ENCODE assay signal across 10 mouse cellular contexts in the genomic region with DNA sequence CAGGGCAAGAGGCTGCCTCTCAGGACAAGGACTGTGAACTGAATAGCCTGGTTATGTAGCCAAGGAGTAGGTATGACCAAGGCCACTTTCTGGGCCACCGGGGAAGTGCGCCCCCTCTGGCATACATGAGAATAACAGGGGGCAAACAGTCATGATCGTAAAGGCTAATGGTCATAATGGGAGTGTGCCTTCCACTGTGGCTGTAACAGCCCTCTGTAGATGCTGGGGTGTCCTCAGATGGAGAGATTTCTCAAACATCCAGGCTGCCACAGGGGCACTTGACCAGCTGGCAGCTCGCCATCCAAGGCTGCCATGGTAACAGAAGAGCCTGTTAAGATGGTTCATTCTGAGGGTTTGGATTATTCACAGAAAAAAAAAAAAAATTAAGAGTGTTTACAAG.
A peak's percentile ranks its signal among the peaks of the same experiment; 100 is the strongest.
DNase-seq lines count a peak whose midpoint lies in the region; ATAC-seq and TF ChIP-seq lines count a peak whose summit lies in the region.
"Had no signal": no experiment of that assay in that cellular context is flagged by ENCODE, and none has a peak within 500 bp of the region (broad histone marks: within the 10 kb centered on the region; RNA-seq: fewer than 3 reads in every experiment).

No protein-coding gene starts in this region.

- no peaks in the 10 kb centered on the region for H3K27me3 ChIP-seq in embryonic facial prominence, embryonic 10.5 days (replicated peaks; ENCODE audit: low read depth, poor library complexity, severe bottlenecking)
- H3K27me3 ChIP-seq in forebrain, embryonic 15.5 days = peaks cover 73% of the 10 kb centered on the region
- H3K27me3 ChIP-seq: heart, embryonic 13.5 days; limb, embryonic 12.5 days had no signal

- no peak overlapping the region for H3K9ac ChIP-seq in ES-E14 (ENCODE audit: insufficient read depth, low read depth, low read length, poor library complexity, severe bottlenecking)
- H3K9ac ChIP-seq in forebrain, embryonic 15.5 days (replicated peaks) = no peak overlapping the region
- H3K9ac ChIP-seq: heart, embryonic 13.5 days; limb, embryonic 12.5 days had no signal

- no peak for ATAC-seq in forebrain, embryonic 15.5 days (replicated peaks)

- H3K9me3 ChIP-seq in ES-E14 (ENCODE audit: control insufficient read depth, insufficient read depth, low read depth, low read length) = no peaks in the 10 kb centered on the region
- H3K9me3 ChIP-seq in embryonic facial prominence, embryonic 10.5 days = peaks cover 6% of the 10 kb centered on the region; the same call in 1 of the 2 replicates
- no peaks in the 10 kb centered on the region for H3K9me3 ChIP-seq in forebrain, embryonic 15.5 days
- H3K9me3 ChIP-seq: heart, embryonic 13.5 days; limb, embryonic 12.5 days had no signal

- in situ Hi-C loops in ES-E14 (cut with MboI; ENCODE audit: low sequenced_read_pairs in 2 of 2, unreplicated experiment in 2 of 2) = no loop called here

- WGBS in embryonic facial prominence, embryonic 10.5 days = 73% methylated on average over 4 of the region's 4 CpGs
- 70% methylated on average over 4 of the region's 4 CpGs for WGBS in forebrain, embryonic 15.5 days

- H3K4me3 ChIP-seq in ES-E14 (ENCODE audit: insufficient read depth in 1 of 2, low read depth in 1 of 2, low read length in 2 of 2, poor library complexity in 1 of 2, severe bottlenecking in 1 of 2) = no peak overlapping the region
- H3K4me3 ChIP-seq in embryonic facial prominence, embryonic 10.5 days = no peak overlapping the region
- no peak overlapping the region for H3K4me3 ChIP-seq in forebrain, embryonic 15.5 days
- H3K4me3 ChIP-seq: heart, embryonic 13.5 days; limb, embryonic 12.5 days had no signal

- no peaks in the 10 kb centered on the region for H3K4me1 ChIP-seq in ES-E14 (ENCODE audit: control insufficient read depth in 2 of 2, insufficient read depth in 2 of 2, low read length in 2 of 2, poor library complexity in 1 of 2)
- H3K4me1 ChIP-seq in embryonic facial prominence, embryonic 10.5 days = peaks cover 5% of the 10 kb centered on the region
- peaks cover 35% of the 10 kb centered on the region for H3K4me1 ChIP-seq in forebrain, embryonic 15.5 days
- H3K4me1 ChIP-seq: heart, embryonic 13.5 days had no signal

- H3K36me3 ChIP-seq in ES-E14 (ENCODE audit: control insufficient read depth, insufficient read depth, low read length, poor library complexity, severe bottlenecking) = peaks cover 10% of the 10 kb centered on the region; the same call in 1 of the 2 replicates
- H3K36me3 ChIP-seq in embryonic facial prominence, embryonic 10.5 days (replicated peaks) = peaks cover 71% of the 10 kb centered on the region
- H3K36me3 ChIP-seq in forebrain, embryonic 15.5 days = peaks cover 11% of the 10 kb centered on the region

- no peak overlapping the region for H3K27ac ChIP-seq in ES-E14 (ENCODE audit: insufficient read depth, low read depth, low read length, poor library complexity, severe bottlenecking)
- H3K27ac ChIP-seq in embryonic facial prominence, embryonic 10.5 days (replicated peaks) = no peak overlapping the region
- H3K27ac ChIP-seq in forebrain, embryonic 15.5 days (replicated peaks) = no peak overlapping the region
- H3K27ac ChIP-seq: heart, embryonic 13.5 days; limb, embryonic 12.5 days had no signal

- H3K4me2 ChIP-seq in forebrain, embryonic 15.5 days (replicated peaks) = no peak overlapping the region
- H3K4me2 ChIP-seq: heart, embryonic 13.5 days; limb, embryonic 12.5 days had no signal

- peak; percentile 32 to 48 for DNase-seq in left cerebral cortex, postnatal 14 days (ENCODE audit: low spot score in 2 of 2)
- DNase-seq in left cerebral cortex, adult 8-10 months (ENCODE audit: low spot score in 2 of 2) = no peak
- peak; percentile 28 for DNase-seq in ES-E14 (ENCODE audit: low read depth, low spot score)
- peak; percentile 87 for DNase-seq in brain, adult 2 months (ENCODE audit: low read depth, low spot score)
- peak; percentile 59 to 64 for DNase-seq in layer of hippocampus, postnatal 10 days (ENCODE audit: low spot score in 2 of 2)
- DNase-seq in embryonic facial prominence, embryonic 10.5 days (ENCODE audit: low spot score) = no peak
- DNase-seq in thymus, postnatal 25 days = no peak

- intact Hi-C loops in left cerebral cortex, postnatal 14 days (cut with DNase I) = no loop called here

TF ChIP-seq in ES-E14, 5 proteins besides CTCF, POLR2A, EP300 and RAD21:
- no peak for TF ChIP-seq HCFC1 (IDR thresholded peaks at IDR 0.05; ENCODE audit: borderline replicate concordance, insufficient read depth, low read length)

Comparison
In these comparisons a context has a peak if more than half of its experiments do, and no peak if none do; other contexts are left out.
1. DNase-seq: peak in left cerebral cortex, postnatal 14 days (2 of 2), ES-E14 (single experiment), brain, adult 2 months (single experiment) and layer of hippocampus, postnatal 10 days (2 of 2); none in left cerebral cortex, adult 8-10 months (0 of 2), embryonic facial prominence, embryonic 10.5 days (single experiment) and thymus, postnatal 25 days (single experiment).